Mouse (Mus musculus) gastrocnemius, adult 8-10 months (tissue): ENCODE measurements at regions not wholly inside any gene's neighbourhood (a gene's known extent, or its start where the extent isn't known, plus 50 kb on each side); places are given as distances from the start of the nearest gene placed in this dataset.

Experiments
- DNase-seq, 2 experiments: peaks; one replicate each; pipeline ENCODE4 v3.0.0; 2022; ENCODE audit warnings: low spot score in 2 of 2

- no peak for DNase-seq
Measured at GRCm38 (mm10) chr1:76075685-76076455, 529.8 kb downstream of the Slc4a3 start.

GRCm38 (mm10) chr1:76080241-76080640 lies 534.2 kb downstream of the Slc4a3 start:
- no peak for DNase-seq

- DNase-seq, result no peak
Measured at GRCm38 (mm10) chr1:76081700-76082099, 535.6 kb downstream of the Slc4a3 start.

GRCm38 (mm10) chr1:76083273-76084036 lies 537.4 kb downstream of the Slc4a3 start:
- DNase-seq, result no peak

GRCm38 (mm10) chr1:76091031-76091430 lies 545.0 kb downstream of the Slc4a3 start:
- DNase-seq, result no peak

- peak; percentile 7 to 24 for DNase-seq
Measured at GRCm38 (mm10) chr1:76113281-76113680, 567.2 kb downstream of the Slc4a3 start.

- no peak for DNase-seq
Measured at GRCm38 (mm10) chr1:76120840-76121239, 574.8 kb downstream of the Slc4a3 start.

GRCm38 (mm10) chr1:76130353-76130752 lies 584.3 kb downstream of the Slc4a3 start:
- no peak for DNase-seq

GRCm38 (mm10) chr1:76136810-76137209 lies 590.7 kb downstream of the Slc4a3 start:
- no peak for DNase-seq

GRCm38 (mm10) chr1:76137701-76138100 lies 591.6 kb downstream of the Slc4a3 start:
- no peak for DNase-seq

GRCm38 (mm10) chr1:76143516-76143915 lies 597.5 kb downstream of the Slc4a3 start:
- no peak for DNase-seq

GRCm38 (mm10) chr1:76148963-76149362 lies 602.9 kb downstream of the Slc4a3 start:
- DNase-seq, result no peak

GRCm38 (mm10) chr1:76156291-76156690 lies 610.2 kb downstream of the Slc4a3 start:
- DNase-seq, result no peak

- DNase-seq, result no peak
Measured at GRCm38 (mm10) chr1:76167486-76167885, 621.4 kb downstream of the Slc4a3 start.

GRCm38 (mm10) chr1:76181181-76181580 lies 635.1 kb downstream of the Slc4a3 start:
- no peak for DNase-seq

GRCm38 (mm10) chr1:76194844-76195243 lies 648.8 kb downstream of the Slc4a3 start:
- DNase-seq, result peak in 1 of 2 experiments; percentile 6

GRCm38 (mm10) chr1:76197651-76198050 lies 651.6 kb downstream of the Slc4a3 start:
- DNase-seq, result no peak

GRCm38 (mm10) chr1:76200906-76201305 lies 654.8 kb downstream of the Slc4a3 start:
- no peak for DNase-seq

- no peak for DNase-seq
Measured at GRCm38 (mm10) chr1:76212486-76212885, 666.4 kb downstream of the Slc4a3 start.

GRCm38 (mm10) chr1:76244721-76245120 lies 698.7 kb downstream of the Slc4a3 start:
- DNase-seq, result no peak

GRCm38 (mm10) chr1:76246181-76246796 lies 700.2 kb downstream of the Slc4a3 start:
- DNase-seq, result no peak

- DNase-seq, result no peak
Measured at GRCm38 (mm10) chr1:76247126-76247525, 701.1 kb downstream of the Slc4a3 start.
